Mouse (Mus musculus) hindbrain, embryonic 12.5 days (tissue): ENCODE measurements around the gene Mfsd11. TPM values are rescaled to one million over a fixed set of nuclear protein-coding genes. Genes with fewer than 3 reads are reported as not detected.

Experiments used
- ATAC-seq: fragments of 200-750 bp; cut with Nextera tagmentation; 2 replicates; pipeline ENCODE4 v1.8.0; 2017; ENCODE audit warnings: moderate TSS enrichment; ENCODE audit not compliant: low FRiP score
- H3K27ac ChIP-seq: fragments of 300-500 bp; sonication (generic); 2 replicates; pipeline ENCODE4 v1.5.1; 2016; ENCODE audit warnings: mild to moderate bottlenecking
- H3K27me3 ChIP-seq: fragments of 300-500 bp; sonication (generic); 2 replicates; pipeline ENCODE4 v1.6.1; 2016; ENCODE audit warnings: mild to moderate bottlenecking
- H3K36me3 ChIP-seq: fragments of 300-500 bp; sonication (generic); 2 replicates; pipeline ENCODE4 v1.6.1; 2016; ENCODE audit warnings: mild to moderate bottlenecking
- H3K4me1 ChIP-seq: fragments of 300-500 bp; sonication (generic); 2 replicates; pipeline ENCODE4 v1.6.1; 2016
- H3K4me2 ChIP-seq: fragments of 300-500 bp; sonication (generic); replicated peaks from 2 replicates; pipeline ENCODE4 v1.6.1; 2016; ENCODE audit warnings: mild to moderate bottlenecking
- H3K4me3 ChIP-seq: fragments of 300-500 bp; sonication (generic); 2 replicates; pipeline ENCODE4 v1.5.1; 2016; ENCODE audit warnings: mild to moderate bottlenecking
- H3K9ac ChIP-seq: fragments of 300-500 bp; sonication (generic); 2 replicates; pipeline ENCODE4 v1.6.1; 2016; ENCODE audit warnings: mild to moderate bottlenecking, moderate library complexity
- H3K9me3 ChIP-seq: fragments of 300-500 bp; sonication (generic); replicated peaks from 2 replicates; pipeline ENCODE4 v1.6.1; 2016; ENCODE audit warnings: mild to moderate bottlenecking
- WGBS: fragments of 180-500 bp; shearing (Covaris S2); methylation state at CpG from one replicate; pipeline ENCODE4 v1.1.7; 2016; 5-methylcytosine and 5-hydroxymethylcytosine counted together
- polyA plus RNA-seq: library from polyadenylated mRNA; unstranded; fragments of >200 nt; fragmentation: Nextera tagmentation; extraction: Ambion mirVana; gene quantifications from 2 replicates; pipeline ENCODE4 v1.2.1, GENCODE M21; 2016

Mfsd11 gene
- polyA plus RNA-seq, 1 experiment from 2014 or later, result 47.6 TPM

DNA sequence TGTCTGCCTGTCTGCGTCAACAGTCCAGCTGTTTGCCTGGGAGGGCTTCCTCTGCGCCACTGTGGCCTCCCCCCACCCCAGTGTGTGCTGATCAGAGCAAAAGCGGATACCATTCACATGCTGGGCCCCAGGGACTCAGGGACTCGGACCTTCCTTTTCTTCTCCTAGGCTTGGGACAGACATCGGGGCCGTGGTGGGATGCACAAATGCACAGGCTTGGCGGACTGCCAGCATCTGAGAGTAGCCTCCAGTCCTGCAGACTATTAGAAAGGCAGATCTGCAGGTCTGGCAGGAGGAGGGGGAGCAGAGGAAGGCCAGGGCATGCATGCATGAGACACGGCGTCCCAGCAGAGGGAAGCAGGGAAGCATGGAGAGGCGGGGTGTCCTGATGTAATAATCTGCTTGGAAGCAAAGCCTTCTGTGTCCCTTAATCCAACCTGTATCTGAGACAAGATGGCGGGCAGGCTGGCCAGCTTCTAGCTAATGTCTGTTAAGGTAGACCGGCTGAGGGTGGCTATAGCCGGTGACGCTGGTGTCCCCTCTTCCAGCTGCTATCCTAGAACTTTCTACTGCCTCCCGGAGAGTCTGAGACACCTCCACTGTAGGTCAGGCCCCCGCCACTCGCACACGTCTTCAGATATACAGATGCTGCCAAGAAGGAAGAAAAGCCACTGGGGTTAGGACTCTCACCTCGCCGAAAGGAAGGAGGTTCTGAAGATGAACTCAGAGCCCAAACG is 39.3 kb upstream of the Mfsd11 start:
- peak overlapping the region; percentile 32 for H3K9ac ChIP-seq

DNA sequence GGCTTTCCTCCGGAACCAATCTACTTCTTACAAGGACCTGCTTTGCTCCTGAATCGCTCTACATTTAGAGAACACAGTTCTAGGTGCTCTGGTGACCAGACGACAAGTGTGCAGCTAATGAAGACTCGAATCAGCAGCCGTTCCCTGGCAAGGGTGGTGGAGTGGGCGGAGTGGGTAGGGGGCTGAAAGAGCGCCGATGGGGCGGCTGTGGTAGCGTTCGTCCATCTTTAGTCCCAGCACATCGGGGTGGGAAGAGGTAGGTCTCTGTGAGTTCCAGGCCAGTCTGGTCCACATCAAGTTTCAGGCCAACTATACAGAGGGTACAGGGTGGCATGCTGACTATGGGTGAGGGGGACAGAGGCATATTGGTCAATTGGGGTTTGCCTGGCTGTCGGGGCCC is 38.6 kb upstream of the Mfsd11 start:
- H3K9ac ChIP-seq, result peak overlapping the region; percentile 3; the same call in 1 of the 2 replicates
- 65% methylated on average over 13 of the region's 13 CpGs for WGBS
- H3K4me3 ChIP-seq, result no peak overlapping the region
- ATAC-seq, result no peak
- H3K4me1 ChIP-seq, result peaks cover 81% of the 10 kb centered on the region
- H3K27ac ChIP-seq, result peak overlapping the region; percentile 98
- no peaks in the 10 kb centered on the region for H3K9me3 ChIP-seq
- no peaks in the 10 kb centered on the region for H3K36me3 ChIP-seq
- H3K27me3 ChIP-seq, result no peaks in the 10 kb centered on the region; the same call in 1 of the 2 replicates
- H3K4me2 ChIP-seq, result peak overlapping the region; percentile 15

More for the DNA sequence above, 39.3 kb upstream of the Mfsd11 start:
- no peak overlapping the region for H3K4me3 ChIP-seq
- peak overlapping the region; percentile 98 for H3K27ac ChIP-seq
- H3K4me1 ChIP-seq, result peaks cover 83% of the 10 kb centered on the region
- no peaks in the 10 kb centered on the region for H3K36me3 ChIP-seq
- 34% methylated on average over 21 of the region's 21 CpGs for WGBS
- peak overlapping the region; percentile 56 for H3K4me2 ChIP-seq
- no peaks in the 10 kb centered on the region for H3K9me3 ChIP-seq
- H3K27me3 ChIP-seq, result no peaks in the 10 kb centered on the region; the same call in 1 of the 2 replicates
- peak; percentile 65 for ATAC-seq

DNA sequence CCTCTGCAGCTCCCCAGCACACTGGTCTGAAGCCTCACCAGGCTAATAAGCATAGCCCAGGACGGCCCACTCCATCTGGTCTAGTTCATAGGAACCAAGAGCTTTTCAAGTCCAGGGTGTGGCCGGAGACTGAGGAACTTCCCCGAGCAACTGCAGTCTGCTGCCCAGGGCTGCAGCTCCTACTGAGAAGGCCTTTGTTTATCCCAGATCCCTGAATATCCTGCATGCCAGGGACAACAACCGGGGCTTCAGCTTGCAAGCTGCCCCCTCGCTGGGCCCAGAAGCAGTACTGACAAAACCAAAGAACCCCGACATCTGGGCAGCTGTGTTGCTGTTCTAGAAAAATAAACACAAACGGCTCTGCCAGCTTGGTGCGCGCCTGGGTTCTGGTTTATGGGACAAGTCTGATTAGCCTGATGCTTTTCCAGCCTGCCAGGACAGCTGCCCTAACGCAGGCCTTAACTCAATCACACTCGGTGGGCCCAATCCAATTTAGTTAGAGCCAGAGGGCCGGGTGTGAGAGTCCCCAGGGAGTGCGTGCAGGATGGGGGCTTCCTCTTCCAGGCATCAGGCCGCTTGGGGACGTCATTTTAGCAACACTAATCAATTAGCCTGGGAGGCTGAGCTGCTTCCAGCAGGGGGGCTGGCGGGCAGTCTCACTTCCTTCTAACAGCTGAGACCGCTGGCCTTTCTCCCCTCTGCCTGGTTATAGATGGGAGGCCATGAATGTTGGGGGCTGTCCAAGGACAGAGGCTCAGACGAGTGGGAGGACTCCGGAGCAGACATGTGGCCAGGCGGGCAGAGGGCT is 38.0 kb upstream of the Mfsd11 start:
- ATAC-seq, result peak; percentile 21
- Histone ChIP-seq H3K9ac (peak overlapping the region; percentile 32; the same call in 1 of the 2 replicates), H3K4me1 (peaks cover 83% of the 10 kb centered on the region), H3K27ac (peak overlapping the region; percentile 98), H3K4me3 (peak overlapping the region; percentile 6; the same call in 1 of the 2 replicates), H3K4me2 (peak overlapping the region; percentile 15), H3K36me3 (no peaks in the 10 kb centered on the region), H3K27me3 (no peaks in the 10 kb centered on the region; the same call in 1 of the 2 replicates), H3K9me3 (no peaks in the 10 kb centered on the region)
- WGBS, result 2% methylated on average over 20 of the region's 20 CpGs

DNA sequence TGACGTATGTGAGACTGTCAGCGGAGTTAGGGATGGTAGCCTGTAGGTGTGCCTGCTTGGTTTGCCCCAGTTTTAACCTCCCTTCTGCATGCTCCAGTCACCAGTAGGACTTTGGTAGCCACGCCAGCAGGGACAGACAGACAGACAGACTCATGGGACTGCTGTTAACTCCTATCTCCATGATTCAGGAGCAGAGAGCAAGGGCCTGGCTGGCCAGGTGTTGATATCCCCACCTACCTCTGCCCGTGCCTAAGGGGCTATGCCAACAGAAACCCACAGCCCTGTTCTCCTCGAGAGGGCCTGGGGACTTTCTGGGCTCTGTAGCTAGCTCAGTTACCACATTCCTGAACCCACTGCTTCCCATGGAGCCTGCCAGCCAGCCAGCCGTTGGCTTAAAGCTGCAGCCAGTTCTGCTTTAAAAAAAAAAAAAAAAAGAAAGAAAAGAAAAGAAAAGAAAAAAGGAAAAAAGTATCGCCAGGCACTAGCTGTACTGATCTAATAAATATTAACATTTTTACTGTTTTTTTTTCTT is 37.3 kb upstream of the Mfsd11 start:
- no peak for ATAC-seq
- Histone ChIP-seq H3K4me3 (peak overlapping the region; percentile 6; the same call in 1 of the 2 replicates), H3K27ac (peak overlapping the region; percentile 98), H3K27me3 (no peaks in the 10 kb centered on the region), H3K9ac (peak overlapping the region; percentile 38; the same call in 1 of the 2 replicates), H3K36me3 (no peaks in the 10 kb centered on the region), H3K9me3 (no peaks in the 10 kb centered on the region), H3K4me2 (peak overlapping the region; percentile 15), H3K4me1 (peaks cover 82% of the 10 kb centered on the region)
- 13% methylated on average over 7 of the region's 7 CpGs for WGBS

DNA sequence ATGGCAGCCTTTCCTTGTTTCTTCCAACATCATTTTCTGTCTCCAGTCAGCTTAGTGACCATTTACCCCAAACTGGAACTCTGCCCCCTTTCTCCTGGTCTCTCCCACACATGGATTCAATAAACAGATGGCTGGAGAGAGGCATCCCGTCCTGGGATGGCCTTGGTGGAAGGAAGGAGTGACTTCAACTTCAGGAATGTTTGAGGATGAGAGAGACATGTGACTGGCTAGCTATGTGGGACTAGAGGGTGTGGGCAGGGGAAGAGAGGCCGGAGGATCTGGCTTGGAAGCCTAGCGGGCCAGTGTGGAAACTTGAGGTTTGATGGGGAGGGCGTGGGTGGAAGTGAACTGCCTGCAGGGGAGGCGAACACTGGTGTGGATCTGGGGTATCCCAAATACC is 35.5 kb upstream of the Mfsd11 start:
- H3K9ac ChIP-seq, result no peak overlapping the region
- peaks cover 75% of the 10 kb centered on the region for H3K4me1 ChIP-seq
- no peak overlapping the region for H3K27ac ChIP-seq
- no peaks in the 10 kb centered on the region for H3K27me3 ChIP-seq
- H3K36me3 ChIP-seq, result no peaks in the 10 kb centered on the region
- H3K4me2 ChIP-seq, result no peak overlapping the region
- H3K9me3 ChIP-seq, result no peaks in the 10 kb centered on the region
- H3K4me3 ChIP-seq, result no peak overlapping the region
- 73% methylated on average over 5 of the region's 5 CpGs for WGBS
- no peak for ATAC-seq

DNA sequence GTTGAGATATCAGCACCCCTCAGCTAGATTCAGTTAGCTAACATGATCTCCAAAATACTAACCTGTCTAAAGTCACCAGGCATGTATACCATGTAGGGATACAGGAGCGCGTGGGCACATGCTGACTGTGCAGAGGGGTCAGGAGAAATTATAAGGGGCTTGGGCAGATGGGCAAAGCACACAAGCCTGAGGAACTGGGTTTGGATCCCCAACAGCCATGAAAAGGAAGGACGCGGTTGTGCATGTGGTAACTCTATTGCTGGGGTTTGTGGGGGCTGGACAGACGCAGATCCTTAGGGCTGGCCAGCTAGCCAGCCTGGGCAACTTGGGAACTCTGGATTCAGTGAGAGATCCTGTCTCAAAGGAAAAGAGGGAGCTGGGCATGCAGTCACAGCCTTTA is 34.7 kb upstream of the Mfsd11 start:
- no peaks in the 10 kb centered on the region for H3K27me3 ChIP-seq
- H3K4me1 ChIP-seq, result peaks cover 76% of the 10 kb centered on the region
- H3K9ac ChIP-seq, result no peak overlapping the region
- H3K4me2 ChIP-seq, result no peak overlapping the region
- ATAC-seq, result no peak
- 96% methylated on average over 5 of the region's 5 CpGs for WGBS
- no peaks in the 10 kb centered on the region for H3K36me3 ChIP-seq
- H3K27ac ChIP-seq, result no peak overlapping the region
- no peak overlapping the region for H3K4me3 ChIP-seq
- no peaks in the 10 kb centered on the region for H3K9me3 ChIP-seq

DNA sequence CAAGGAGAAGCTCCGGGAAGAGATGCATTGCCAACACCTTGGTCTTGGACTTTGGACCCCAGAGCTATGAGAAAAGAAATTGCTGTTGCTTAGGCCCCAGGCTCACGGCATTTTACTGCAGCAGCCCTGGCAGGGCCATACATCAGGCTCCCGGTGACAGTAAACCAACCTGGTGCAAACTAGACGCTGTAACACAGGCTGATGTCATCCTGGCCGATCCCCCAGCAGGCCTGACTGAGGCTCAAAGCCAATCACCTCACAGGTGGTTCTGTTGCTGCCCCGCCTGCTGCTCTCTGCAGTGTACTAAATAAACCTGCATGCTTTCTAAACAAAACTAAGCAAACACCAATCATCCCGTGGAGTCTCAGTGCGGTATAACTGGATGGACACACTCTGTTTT is 33.5 kb upstream of the Mfsd11 start:
- Histone ChIP-seq H3K4me1 (peaks cover 68% of the 10 kb centered on the region), H3K4me3 (no peak overlapping the region), H3K36me3 (no peaks in the 10 kb centered on the region), H3K27me3 (no peaks in the 10 kb centered on the region), H3K9me3 (no peaks in the 10 kb centered on the region), H3K4me2 (no peak overlapping the region), H3K27ac (peak overlapping the region; percentile 30; the same call in 1 of the 2 replicates), H3K9ac (no peak overlapping the region)
- no peak for ATAC-seq
- 70% methylated on average over 8 of the region's 8 CpGs for WGBS

DNA sequence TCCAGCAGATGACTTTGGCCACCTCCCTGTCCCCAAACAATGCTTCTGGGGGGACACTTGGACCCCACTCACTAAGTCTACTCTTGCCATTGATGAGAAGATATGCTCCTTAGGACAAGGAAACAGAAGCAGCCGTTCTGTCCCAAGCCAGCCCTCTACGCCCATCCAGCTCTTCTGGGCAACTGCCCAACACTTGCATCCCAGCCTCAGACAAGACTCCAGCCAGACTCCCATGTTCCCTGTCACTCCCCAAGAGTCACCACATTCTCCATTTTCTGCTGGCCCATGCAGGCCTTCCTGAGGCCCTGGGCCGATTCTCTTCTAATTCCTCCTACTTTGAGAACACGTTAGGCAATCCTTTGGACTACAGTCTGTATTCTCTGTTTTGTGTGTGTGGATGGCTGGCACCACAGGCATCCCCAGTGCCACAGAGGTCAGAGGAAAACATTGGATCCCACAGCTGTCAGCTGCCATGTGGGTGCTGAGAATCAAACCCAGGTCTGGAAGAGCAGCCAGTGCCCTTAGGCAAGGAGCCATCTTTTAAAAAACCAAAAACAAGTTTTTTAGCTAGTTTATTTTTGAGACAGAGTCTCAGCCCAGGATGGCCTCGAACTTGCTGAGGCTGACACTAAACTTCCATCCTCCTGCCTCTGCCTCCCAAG is 32.2 kb upstream of the Mfsd11 start:
- Histone ChIP-seq H3K9ac (no peak overlapping the region), H3K4me2 (no peak overlapping the region), H3K4me1 (peaks cover 57% of the 10 kb centered on the region), H3K36me3 (no peaks in the 10 kb centered on the region), H3K27ac (no peak overlapping the region), H3K4me3 (no peak overlapping the region), H3K27me3 (no peaks in the 10 kb centered on the region), H3K9me3 (no peaks in the 10 kb centered on the region)
- no peak for ATAC-seq
- WGBS, result 91% methylated on average over 5 of the region's 5 CpGs

DNA sequence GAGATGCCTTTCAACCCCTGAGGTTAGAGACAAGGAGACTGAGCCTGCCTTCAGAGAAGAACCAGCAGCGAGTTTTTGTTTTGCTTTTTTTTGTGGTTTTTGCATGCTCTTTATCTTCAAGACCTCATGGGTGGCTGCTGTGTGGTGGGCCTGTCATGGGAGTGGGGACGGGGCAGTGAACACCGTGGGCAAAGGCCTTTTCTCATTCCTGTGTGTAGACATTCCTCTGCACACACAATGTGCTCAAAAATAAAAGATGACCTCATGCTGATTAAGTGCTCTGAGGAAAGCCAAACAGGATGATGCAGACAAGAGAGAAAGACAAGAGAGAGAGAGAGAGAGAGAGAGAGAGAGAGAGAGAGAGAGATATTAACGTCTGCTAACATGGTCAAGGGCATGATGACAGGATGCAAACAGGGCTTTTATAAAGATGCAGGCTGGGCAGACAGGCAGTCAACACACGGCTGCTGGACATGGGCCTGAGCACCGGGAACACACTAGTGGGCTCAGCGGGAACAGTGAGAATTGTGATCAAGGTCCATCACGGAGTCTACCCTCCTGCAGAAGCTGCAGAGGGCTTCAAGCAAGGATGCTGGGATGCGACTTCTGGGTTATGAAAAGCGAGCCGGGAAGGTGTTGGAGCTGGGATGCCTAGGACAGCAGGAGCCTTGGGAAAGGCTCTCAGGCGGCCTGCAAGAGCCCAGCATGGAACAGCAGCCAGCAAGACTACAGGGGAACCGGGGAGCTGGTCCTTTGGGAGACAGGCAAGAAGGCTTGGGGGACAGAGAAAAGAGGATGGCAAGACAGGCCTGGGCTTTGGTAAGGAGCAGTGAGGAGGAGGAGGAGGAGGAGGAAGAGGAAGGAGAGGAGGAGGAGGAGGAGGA is 30.9 kb upstream of the Mfsd11 start:
- H3K27ac ChIP-seq, result peak overlapping the region; percentile 30; the same call in 1 of the 2 replicates
- no peaks in the 10 kb centered on the region for H3K9me3 ChIP-seq
- H3K36me3 ChIP-seq, result no peaks in the 10 kb centered on the region
- H3K9ac ChIP-seq, result no peak overlapping the region; the same call in 1 of the 2 replicates
- 50% methylated on average over 13 of the region's 13 CpGs for WGBS
- peaks cover 58% of the 10 kb centered on the region for H3K4me1 ChIP-seq
- H3K4me2 ChIP-seq, result no peak overlapping the region
- no peaks in the 10 kb centered on the region for H3K27me3 ChIP-seq
- H3K4me3 ChIP-seq, result no peak overlapping the region
- no peak for ATAC-seq

DNA sequence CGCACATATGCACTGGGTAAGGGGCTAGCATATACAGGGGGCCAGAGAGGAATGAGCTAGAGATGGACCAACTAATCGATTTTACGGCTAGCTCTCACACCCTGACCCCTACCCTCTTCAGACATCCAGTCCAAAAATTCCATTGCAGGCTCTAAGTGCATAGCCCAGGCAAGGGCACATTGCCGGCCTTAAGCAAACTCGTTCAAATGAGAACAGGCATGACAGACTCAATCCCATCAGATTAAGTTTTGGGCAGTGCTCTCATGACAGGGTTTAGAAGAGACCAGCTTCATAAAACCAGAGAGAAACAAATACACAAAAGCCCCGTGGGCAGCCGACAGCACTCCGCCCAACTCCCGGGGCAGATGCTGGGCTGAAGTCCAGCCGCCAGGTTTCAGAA is 30.0 kb upstream of the Mfsd11 start:
- ATAC-seq, result no peak
- Histone ChIP-seq H3K27me3 (no peaks in the 10 kb centered on the region), H3K36me3 (no peaks in the 10 kb centered on the region), H3K9me3 (no peaks in the 10 kb centered on the region), H3K9ac (0 out of 2 replicates have a peak overlapping the region, but pooled peaks have one; percentile 23), H3K4me2 (no peak overlapping the region), H3K4me1 (peaks cover 59% of the 10 kb centered on the region), H3K4me3 (no peak overlapping the region), H3K27ac (0 out of 2 replicates have a peak overlapping the region, but pooled peaks have one; percentile 30)
- 64% methylated on average over 10 of the region's 10 CpGs for WGBS

DNA sequence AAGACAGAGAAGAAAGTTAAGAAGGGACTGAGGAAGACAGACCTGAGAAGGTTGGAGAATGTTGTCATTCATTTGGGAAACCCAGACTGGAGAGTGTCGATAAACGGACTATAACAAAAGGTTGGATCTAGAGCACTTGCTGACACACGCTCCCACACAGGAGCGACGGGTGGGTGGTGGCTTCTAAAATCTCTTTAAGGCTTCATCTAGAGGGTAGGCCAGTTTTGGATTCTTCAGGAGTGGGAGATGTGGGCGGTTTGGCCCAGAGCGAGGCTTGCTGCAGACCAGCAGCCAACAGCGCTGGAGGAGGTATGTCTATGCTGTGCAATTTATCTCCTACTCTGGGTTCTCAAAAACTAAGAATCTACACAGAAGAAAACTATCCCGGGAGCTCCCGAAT is 29.6 kb upstream of the Mfsd11 start:
- no peaks in the 10 kb centered on the region for H3K9me3 ChIP-seq
- no peaks in the 10 kb centered on the region for H3K27me3 ChIP-seq
- H3K4me1 ChIP-seq, result peaks cover 60% of the 10 kb centered on the region
- H3K27ac ChIP-seq, result no peak overlapping the region
- H3K9ac ChIP-seq, result no peak overlapping the region
- H3K36me3 ChIP-seq, result no peaks in the 10 kb centered on the region
- no peak overlapping the region for H3K4me2 ChIP-seq
- ATAC-seq, result no peak
- H3K4me3 ChIP-seq, result no peak overlapping the region
- WGBS, result 90% methylated on average over 10 of the region's 10 CpGs
